Mouse (Mus musculus) gastrocnemius, adult 2 months (tissue): ENCODE data around the gene Syt7. TPM values are rescaled to one million over a fixed set of nuclear protein-coding genes. Genes with fewer than 3 reads are reported as not detected.
A peak's percentile ranks its signal among the peaks of the same experiment; 100 is the strongest.

ENCODE experiments used
- DNase-seq: peaks from one replicate; pipeline ENCODE4 v3.0.0; 2022
- H3K27ac ChIP-seq: fragments of 200-600 bp; 2 replicates; pipeline ENCODE4 v1.8.1; 2022; ENCODE audit warnings: mild to moderate bottlenecking
- H3K4me3 ChIP-seq: fragments of 200-600 bp; 2 replicates; pipeline ENCODE4 v1.8.1; 2022; ENCODE audit warnings: mild to moderate bottlenecking, moderate library complexity
- CTCF ChIP-seq: fragments of 200-600 bp; IDR thresholded peaks from 2 replicates; pipeline ENCODE4 v1.8.1; 2022; ENCODE audit warnings: antibody characterized with exemption, mild to moderate bottlenecking, moderate library complexity
- intact Hi-C: fragments of 180-260 bp; cut with DNase I; formaldehyde crosslinking; loops from one replicate; pipeline ENCODE4 v1.15.1; 2025
- long read RNA-seq, 2 experiments: library from polyadenylated mRNA; stranded (forward); transcript quantifications; one replicate each; pipeline ENCODE4 v2.0.0; 2021
- total RNA-seq, 2 experiments: library from RNA; stranded (reverse); gene quantifications; 2 replicates each; pipeline ENCODE4 v1.2.3; 2021

Syt7 gene
- total RNA-seq = 1 to 10 TPM; 3.1 to 4.0 TPM
- long read RNA-seq, experiment 1, partial matches to known transcripts = 0 of 5 reads
- long read RNA-seq, experiment 1, other reads (novel, unspliced or antisense) = 2 of 5 reads
- long read RNA-seq, experiment 2, partial matches to known transcripts = 0 of 1 reads
- long read RNA-seq, experiment 2, other reads (novel, unspliced or antisense) = 1 of 1 reads

GRCm38 (mm10) chr19:10388615-10389313 is at the start of gene Syt7:
TSS of gene Syt7 (plus strand) at chr19:10389090.
- Histone ChIP-seq H3K4me3 (peak within 1 kb of the TSS; percentile 78), H3K27ac (peak within 1 kb of the TSS; percentile 85)
- peak; percentile 82 for TF ChIP-seq CTCF
- peak; percentile 92 for DNase-seq
- intact Hi-C loops = no loop called here

- no peak for TF ChIP-seq CTCF
- Histone ChIP-seq H3K4me3 (no peak overlapping the region), H3K27ac (no peak overlapping the region)
- no peak for DNase-seq
- intact Hi-C loops = no loop called here
These were observed 49.6 kb upstream of the Syt7 start for GRCm38 (mm10) chr19:10339271-10339670.

- DNase-seq = no peak
- Histone ChIP-seq H3K27ac (no peak overlapping the region), H3K4me3 (no peak overlapping the region)
- intact Hi-C loops = loop anchor here (5.0 kb wide), 1 partner anchor 52 kb away; no protein-coding TSS in a partner anchor
- no peak for TF ChIP-seq CTCF
These were observed 48.2 kb upstream of the Syt7 start for GRCm38 (mm10) chr19:10340661-10341060.

GRCm38 (mm10) chr19:10341152-10341551 is 47.7 kb upstream of the Syt7 start:
- Histone ChIP-seq H3K4me3 (no peak overlapping the region), H3K27ac (no peak overlapping the region)
- TF ChIP-seq CTCF = peak; percentile 77
- intact Hi-C loops = loop anchor here (5.0 kb wide), 1 partner anchor 51 kb away; no protein-coding TSS in a partner anchor
- DNase-seq = peak; percentile 37

DNA sequence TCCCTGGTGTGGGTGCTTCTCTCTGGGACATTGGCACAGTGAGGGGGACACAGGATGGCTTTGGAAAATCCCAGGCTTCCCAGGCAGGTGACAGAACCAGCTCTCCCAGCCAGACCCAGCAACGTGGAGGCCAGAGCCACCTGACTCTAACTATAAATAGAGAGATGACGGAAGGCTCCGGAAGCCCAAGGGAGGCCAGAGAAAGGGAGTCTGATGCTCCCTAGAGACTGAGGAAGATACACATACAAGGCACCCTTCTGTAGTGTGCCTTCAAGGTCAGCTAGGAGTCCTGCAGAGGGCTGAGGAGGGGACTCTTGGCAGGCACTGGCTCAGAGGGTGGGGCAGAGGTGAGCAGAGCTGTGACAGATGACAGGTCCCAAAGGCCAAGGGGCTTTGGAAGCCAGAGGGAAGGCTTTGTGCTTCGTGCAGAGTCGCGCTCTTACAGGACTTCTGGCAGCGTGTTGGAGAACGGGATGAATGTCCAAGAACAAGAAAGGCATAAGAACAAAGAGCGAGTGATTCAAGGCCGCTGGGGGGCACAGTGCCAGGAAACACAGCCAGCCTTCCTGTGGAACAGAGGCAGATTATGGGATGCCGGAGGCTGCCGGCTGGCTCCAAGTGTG is 47.0 kb upstream of the Syt7 start:
- Histone ChIP-seq H3K27ac (no peak overlapping the region), H3K4me3 (no peak overlapping the region)
- peak; percentile 52 for DNase-seq
- intact Hi-C loops = loop anchor here (5.0 kb wide), 1 partner anchor 50 kb away; no protein-coding TSS in a partner anchor
- TF ChIP-seq CTCF = no peak

DNA sequence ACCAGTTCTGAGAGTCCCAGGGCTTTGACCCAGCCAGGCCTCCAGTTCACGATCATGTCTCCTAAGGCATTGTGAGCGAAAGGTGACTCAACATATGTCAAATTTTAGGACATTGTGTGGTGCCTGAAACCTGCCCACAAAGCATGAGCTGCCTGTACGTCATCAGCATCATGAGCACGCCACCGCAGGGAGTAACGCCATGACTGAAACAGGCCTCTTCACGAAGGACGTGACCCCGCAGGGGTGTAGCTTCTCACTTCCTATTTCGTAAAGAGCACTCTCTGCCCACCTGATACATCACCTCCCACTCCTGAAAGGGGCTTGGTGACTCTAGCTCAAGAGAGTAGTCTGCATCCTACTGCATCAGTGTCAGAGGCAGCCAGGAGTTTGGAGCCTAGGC is 45.0 kb upstream of the Syt7 start:
- DNase-seq = no peak
- no peak for TF ChIP-seq CTCF
- intact Hi-C loops = loop anchor here (5.0 kb wide), 1 partner anchor 48 kb away; no protein-coding TSS in a partner anchor

DNA sequence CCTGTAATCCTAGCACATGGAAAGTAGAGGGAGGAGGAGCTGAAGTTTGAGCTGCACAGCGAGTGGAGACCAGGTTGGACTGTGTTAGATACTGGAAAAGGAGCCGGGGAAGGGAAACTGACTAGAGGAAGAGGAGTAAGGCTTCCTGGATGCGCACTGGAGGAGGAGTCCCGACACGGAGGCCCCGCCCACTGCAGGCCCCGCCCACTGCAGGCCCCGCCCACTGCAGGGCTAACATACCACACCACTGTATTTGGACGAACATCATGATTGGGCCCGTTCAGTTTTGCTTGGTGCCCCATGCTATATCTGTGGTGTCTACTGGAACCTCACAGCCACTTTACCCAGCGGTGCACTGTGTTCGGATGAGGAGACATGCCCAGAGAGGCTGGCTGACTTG is 43.2 kb upstream of the Syt7 start:
- intact Hi-C loops = no loop called here
- no peak for TF ChIP-seq CTCF
- DNase-seq = no peak
- Histone ChIP-seq H3K4me3 (no peak overlapping the region), H3K27ac (no peak overlapping the region)

More for the DNA sequence above, 45.0 kb upstream of the Syt7 start:
- H3K27ac ChIP-seq = no peak overlapping the region
- no peak overlapping the region for H3K4me3 ChIP-seq

- Histone ChIP-seq H3K27ac (no peak overlapping the region), H3K4me3 (no peak overlapping the region)
- intact Hi-C loops = no loop called here
- no peak for TF ChIP-seq CTCF
- no peak for DNase-seq
These were observed 41.1 kb upstream of the Syt7 start for GRCm38 (mm10) chr19:10347628-10348273.

DNA sequence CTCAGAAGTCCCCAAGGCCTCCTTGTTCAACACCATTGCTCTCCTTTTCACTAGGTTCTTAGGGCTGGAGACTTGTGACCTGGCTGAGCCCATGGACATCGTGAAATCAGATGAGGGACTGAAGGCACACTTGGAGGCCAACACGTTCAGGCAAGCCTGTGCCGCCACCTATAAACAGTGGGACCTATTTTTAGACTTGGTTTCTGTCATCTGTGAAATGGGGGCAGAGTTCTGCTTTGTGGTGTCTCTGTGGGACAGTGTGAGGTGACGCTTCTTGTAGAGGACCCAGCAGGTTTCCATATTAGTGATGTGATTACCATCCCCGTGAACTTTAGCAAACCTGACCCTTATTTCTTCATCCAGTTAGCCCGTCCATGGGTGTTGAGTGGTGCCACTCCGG is 36.7 kb upstream of the Syt7 start:
- no peak for DNase-seq
- no peak for TF ChIP-seq CTCF
- intact Hi-C loops = no loop called here

GRCm38 (mm10) chr19:10354830-10355229 is 34.1 kb upstream of the Syt7 start:
- intact Hi-C loops = no loop called here
- Histone ChIP-seq H3K4me3 (no peak overlapping the region), H3K27ac (no peak overlapping the region)
- no peak for DNase-seq
- TF ChIP-seq CTCF = no peak

More for the DNA sequence above, 36.7 kb upstream of the Syt7 start:
- Histone ChIP-seq H3K27ac (no peak overlapping the region), H3K4me3 (no peak overlapping the region)

- intact Hi-C loops = no loop called here
- no peak for TF ChIP-seq CTCF
- DNase-seq = no peak
- no peak overlapping the region for H3K27ac ChIP-seq
- H3K4me3 ChIP-seq = no peak overlapping the region
These were observed 31.9 kb upstream of the Syt7 start for GRCm38 (mm10) chr19:10356845-10357503.
